Mouse (Mus musculus): ENCODE results near the gene 1810043G02Rik.
A peak's percentile ranks its signal among the peaks of the same experiment; 100 is the strongest.
"Not testable (repeated sequence)": the region's sequence is repeated elsewhere in the genome, so short reads cannot be mapped to it uniquely, and the experiment has no call there.

1810043G02Rik gene

GRCm38 (mm10) chr10:77978351-77979350 lies at the start of gene 1810043G02Rik:
Gene 1810043G02Rik (plus strand): TSS chr10:77978524.
- peak; percentile 100 for DNase-seq

DNA sequence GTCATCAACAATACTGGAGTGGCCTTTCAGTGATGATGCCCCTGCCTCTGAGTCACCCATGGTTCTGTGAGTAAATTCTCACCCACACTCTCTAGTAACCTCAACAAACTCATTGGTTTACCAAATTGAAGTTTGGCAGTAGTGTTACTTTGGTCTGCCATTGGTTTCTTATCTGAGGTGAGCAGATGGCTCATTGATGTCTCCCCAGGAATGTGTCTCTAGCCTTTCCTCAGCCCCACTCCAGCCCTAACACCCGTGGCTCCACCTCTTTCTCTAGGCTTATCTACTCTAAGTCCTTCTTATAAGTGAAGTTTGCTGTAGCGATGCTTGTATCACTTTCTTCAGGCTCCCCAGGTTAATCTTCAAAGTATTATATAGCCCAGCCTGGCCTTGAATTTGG lies 38.6 kb upstream of the 1810043G02Rik start:
- DNase-seq = no peak

DNA sequence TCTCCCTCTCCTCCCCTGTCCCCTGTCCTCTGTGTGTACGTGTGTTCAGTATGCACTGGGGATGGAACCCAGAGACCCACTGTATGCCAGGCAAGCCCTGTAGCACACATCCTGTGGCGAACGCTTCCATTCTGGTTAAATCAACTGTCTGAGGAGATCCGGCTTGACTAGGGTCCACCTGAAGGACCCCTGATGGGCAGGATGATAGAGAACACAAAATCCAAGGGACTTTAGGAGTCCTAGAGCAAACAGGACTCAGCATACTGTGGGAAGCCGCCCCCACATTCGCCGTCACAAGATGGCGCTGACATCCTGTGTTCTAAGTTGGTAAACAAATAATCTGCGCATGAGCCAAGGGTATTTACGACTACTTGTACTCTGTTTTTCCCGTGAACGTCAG lies 27.9 kb upstream of the 1810043G02Rik start:
- DNase-seq = not testable (repeated sequence)

DNA sequence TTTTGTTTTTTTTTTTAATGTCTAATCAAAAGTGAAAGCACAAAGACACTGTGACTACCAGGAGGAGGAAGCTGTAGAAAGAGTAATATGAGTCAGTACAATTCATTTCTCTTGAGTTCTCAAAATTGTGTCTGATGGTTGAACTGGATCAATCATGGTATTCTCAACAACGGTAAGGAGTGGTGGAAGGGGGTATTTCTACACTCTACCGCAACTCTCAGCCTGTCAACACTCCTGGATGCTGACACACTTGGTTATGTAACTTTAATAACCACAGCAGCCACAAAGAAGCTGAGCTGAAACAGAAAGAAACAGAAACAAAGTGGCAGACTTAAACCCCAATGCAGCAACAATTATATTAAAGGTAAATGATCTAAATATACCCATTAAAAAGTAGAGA lies 15.6 kb upstream of the 1810043G02Rik start:
- DNase-seq = no peak

DNA sequence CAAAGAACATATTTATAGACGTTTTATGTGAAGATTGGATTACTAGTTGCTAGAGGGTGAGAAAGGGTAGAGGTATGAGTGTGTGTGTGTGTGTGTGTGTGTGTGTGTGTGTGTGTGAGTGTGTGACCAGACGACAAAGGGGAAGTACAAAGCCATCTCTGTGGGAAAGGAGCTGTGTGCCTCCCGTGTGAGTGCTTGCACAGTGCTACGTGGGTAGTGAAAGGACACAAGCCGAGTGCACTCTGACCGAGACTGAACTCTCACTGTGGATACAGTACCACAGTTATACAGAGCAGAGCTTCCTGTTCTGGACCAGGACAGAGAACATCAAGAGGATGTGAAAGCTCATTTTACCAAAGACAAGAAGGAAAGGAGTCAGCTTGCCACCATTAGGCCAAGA lies 14.4 kb upstream of the 1810043G02Rik start:
- no peak for DNase-seq

DNA sequence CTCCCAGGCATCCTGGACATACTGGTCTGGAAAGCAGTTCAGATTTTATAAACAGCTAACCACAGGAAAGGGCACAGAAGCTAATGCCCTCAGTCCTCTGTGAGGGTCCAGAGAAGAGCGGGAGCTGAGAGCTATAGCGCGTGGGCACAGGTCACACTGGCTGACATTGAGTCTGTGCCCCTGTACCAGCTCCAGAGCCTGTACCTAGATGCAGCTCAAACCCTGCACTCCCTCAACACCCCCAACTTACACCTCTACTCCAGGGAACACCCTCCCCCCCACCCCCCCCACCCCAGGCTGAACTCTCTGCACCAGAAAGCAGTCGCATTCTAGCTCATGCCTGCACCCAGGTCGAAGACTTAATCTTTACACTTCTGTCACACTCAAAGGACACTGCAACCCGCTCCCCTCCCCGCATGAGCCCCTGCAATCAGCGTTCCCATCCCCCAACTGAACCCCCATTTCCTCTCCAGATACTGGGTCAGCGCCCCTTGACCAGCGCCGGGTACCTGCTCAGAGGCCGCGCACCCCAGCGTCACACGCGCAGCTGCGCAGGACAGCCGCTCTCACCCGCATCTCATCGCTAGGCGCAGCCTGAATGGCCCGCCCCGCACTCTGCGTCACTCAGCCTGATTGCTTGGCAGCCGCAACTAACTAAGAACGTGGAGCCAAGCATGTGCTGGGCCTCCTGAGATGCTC lies 8.9 kb upstream of the 1810043G02Rik start:
- peak; percentile 79 to 80 for DNase-seq

DNA sequence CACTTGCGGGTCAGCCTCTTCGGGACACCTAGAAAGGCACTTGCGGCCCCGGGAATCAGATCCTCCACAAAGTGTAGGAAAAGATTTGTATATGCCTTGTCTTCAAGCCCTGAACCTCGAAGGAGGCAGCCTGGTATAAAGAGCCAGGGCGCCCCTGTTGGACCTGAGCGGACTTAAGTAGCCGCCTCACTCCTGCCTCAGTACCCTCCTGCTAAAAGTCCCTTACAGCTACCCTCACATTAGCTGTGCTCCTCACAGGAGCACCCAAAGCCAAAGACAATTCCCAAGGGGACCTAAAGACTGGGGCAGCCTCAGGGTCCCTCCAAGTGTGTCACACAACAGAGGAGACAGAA lies 8.4 kb upstream of the 1810043G02Rik start:
- no peak for DNase-seq

- no peak for DNase-seq
Measured at GRCm38 (mm10) chr10:77970481-77970880, 7.8 kb upstream of the 1810043G02Rik start, which contains the start of gene Trpm2. Gene Trpm2 (minus strand): TSS chr10:77970563.

DNA sequence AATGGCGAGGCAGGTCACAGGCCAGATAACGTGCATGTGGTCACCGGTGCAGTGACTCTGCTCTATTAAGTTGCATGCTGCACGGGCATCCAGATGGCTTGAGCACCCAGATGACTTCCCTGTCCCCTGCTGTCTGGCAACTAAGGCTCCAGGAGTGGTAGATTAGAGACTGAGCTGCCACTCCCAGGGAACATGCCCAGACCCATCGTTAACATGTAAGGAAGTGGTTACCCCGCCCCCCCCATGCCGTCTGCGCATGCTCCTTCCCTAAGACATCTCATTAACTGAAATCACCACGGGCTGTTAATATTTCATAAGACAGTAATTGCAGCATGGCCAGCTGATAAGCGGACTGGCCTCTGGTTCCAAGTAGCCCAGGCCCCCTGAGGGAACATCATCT lies 7.1 kb upstream of the 1810043G02Rik start:
- DNase-seq = no peak

- peak in 1 of 2 experiments; percentile 41 for DNase-seq
Measured at GRCm38 (mm10) chr10:77971709-77972553, 6.4 kb upstream of the 1810043G02Rik start.

GRCm38 (mm10) chr10:77974323-77974722 lies 4.0 kb upstream of the 1810043G02Rik start:
- DNase-seq = no peak

DNA sequence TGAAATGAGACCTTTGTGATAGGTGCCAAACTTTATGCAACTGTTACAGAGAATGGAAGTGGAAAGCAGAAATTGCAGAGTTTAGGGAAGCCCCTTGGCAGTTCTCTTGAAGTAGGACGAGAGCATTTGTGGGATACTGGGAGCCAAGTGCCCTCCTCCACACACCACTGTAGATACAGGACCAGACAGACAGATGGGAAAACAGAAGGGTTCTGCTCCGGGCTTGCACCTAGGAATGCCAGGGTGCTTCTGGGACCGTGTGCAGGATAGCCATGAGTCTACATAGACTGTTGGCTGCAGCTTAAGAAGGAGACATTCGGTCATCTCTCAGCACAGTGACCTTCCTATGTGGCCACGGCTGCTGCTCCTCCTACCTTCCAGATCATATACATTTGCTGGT lies 3.5 kb upstream of the 1810043G02Rik start:
- peak in 1 of 2 experiments; percentile 51 for DNase-seq

DNA sequence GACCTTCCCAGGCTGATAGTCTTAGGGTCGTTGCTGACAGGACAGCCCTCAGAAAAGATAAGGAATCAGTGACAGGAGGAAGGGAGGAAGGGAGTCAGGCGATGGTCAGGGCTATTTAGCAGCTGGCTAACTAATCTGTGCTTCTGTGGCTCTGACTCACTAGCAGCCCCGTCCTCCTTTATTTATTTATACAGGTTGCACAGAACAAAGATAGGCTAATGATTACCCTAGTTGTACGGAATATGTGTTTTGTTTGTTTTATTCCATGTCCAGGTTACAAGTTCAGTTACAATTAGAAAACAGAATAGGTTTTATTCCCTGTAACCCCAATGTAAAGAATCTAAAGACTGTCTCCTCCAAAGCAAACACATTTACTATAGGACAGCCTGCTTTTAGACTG lies 2.7 kb upstream of the 1810043G02Rik start:
- no peak for DNase-seq

DNA sequence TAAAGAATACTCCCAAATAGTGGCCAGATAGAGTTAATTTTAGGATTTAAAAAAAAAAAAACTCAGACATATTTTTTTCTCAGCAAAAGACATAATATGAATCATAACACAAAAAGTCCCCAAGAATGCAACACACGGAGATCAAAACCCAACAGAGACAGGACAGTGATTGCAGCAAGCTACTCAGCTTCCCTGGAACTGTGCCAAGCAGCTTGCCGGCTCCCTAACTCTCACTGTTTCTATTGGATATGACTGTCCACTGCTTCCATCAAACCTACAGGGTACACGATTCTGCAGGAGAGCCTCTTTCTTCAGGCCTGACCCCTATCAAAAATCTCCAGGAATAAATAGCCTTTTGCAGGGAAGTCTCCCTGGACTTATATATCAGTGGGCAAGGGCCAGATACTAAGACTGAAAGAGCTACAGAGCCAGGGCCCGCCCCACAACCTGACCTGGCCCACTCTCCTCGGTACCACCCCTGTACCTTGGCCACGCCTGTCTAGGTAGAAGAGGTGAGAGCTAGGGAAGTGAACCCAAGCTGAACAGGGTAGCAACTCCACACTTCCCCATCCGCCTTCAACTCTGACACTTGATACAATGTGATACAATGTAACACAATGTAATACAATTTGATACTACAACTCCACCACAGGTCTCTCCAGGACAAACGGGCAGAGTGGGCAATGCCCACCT lies 1.7 kb upstream of the 1810043G02Rik start:
- peak; percentile 49 to 61 for DNase-seq

- peak; percentile 89 to 90 for DNase-seq
Measured at GRCm38 (mm10) chr10:77984660-77985059, 6.3 kb downstream of the 1810043G02Rik start.

DNA sequence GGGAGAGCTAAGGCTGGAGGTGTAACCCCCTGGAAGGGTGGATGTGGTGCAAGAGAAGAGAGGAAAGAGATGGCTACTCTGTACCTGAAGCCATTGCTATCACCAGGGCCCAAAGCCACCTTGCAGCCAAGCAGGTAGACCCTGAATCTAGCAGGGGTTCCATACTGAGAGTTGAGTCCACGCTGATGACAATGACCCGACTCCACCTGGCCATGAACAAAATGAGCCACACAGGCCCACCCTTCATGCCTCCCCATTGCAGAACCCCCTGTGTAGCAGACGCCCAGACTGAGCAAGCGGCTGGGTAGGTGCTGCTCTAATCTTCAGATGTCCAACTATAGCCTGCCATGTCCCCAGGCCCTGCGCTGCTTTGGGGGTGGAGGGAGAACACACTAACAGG lies 7.5 kb downstream of the 1810043G02Rik start:
- DNase-seq = no peak

DNA sequence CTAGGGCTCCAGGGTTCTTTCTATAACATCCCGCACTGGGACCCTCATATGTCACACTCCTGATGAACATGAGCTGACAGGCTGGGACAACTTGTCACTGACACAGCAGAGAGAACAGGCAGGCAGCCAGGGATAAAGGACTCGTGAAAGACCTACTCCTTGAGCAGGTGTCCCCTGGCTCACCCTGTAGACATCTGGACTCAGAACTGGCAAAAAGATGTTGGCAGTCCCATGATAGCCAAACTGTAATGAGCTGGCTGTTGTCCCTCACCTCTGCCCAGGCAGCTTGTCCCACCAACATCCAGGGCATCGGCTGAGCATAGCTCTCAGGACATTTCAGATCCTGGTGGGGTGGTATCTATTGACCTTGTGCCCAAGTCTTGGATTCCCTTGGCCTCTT lies 17.3 kb downstream of the 1810043G02Rik start:
- DNase-seq = no peak

GRCm38 (mm10) chr10:78000200-78000599 lies 21.9 kb downstream of the 1810043G02Rik start:
- peak in 1 of 2 experiments; percentile 62 for DNase-seq

- peak; percentile 62 to 75 for DNase-seq
Measured at GRCm38 (mm10) chr10:78001796-78002195, 23.5 kb downstream of the 1810043G02Rik start.

DNA sequence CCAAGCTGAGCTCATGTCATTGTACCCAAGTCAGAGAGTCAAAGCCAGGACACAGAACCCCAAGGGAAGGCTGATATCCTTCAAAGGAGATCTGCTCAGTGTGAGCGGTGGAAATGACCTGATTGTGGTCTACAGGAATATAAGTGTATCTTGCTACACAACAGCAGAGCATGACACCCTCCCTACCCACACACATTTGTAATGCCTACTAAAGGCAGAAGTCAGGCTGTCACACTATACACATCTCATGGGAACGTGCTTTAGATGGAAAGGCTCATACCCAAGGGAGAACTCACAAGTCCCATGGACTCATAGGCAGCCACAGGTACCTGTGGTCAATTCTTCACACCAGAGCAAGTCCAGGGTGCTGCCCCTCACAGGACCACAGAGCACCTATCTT lies 24.0 kb downstream of the 1810043G02Rik start:
- no peak for DNase-seq

DNA sequence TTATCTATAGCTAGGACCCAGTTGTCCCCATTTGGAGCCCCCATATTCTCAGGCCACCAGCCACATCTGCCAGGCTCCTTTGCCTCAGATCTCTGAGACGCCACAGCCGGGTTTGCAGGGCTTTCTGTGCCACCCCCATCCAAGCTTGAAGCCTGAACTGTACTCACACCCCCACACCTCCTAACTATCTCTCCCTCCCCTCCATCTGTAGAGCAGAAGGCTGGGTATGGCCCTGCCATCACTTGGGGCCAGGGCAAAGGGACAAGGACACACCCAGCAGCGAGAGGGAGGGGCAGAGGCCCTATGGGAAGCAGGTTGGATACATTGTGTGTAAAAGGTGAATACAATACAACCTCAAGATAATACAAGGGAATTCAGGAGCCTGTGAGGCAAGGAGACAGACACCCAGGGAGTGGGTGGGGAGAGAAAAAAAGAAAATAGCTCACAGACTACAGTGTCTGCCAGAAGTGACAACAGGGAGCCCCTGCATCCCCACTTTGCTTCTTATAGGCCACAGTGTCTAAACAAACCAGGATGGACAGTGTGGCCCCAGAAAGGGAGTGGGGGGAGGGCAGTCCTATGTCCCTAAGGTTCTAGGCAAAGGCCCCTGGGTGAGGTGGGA lies 26.3 kb downstream of the 1810043G02Rik start:
- no peak for DNase-seq

Measured in cerebellum, postnatal 14 days (tissue).